Mouse (Mus musculus) T-cell, adult 2 months (primary cell): ENCODE measurements around the gene Lrrc51.
"Not testable (repeated sequence)": the region's sequence is repeated elsewhere in the genome, so short reads cannot be mapped to it uniquely, and the experiment has no call there.

ENCODE experiments used
- DNase-seq: peaks from one replicate; pipeline ENCODE4 v3.0.0; 2022; ENCODE audit warnings: low spot score

The Lrrc51 gene

DNA sequence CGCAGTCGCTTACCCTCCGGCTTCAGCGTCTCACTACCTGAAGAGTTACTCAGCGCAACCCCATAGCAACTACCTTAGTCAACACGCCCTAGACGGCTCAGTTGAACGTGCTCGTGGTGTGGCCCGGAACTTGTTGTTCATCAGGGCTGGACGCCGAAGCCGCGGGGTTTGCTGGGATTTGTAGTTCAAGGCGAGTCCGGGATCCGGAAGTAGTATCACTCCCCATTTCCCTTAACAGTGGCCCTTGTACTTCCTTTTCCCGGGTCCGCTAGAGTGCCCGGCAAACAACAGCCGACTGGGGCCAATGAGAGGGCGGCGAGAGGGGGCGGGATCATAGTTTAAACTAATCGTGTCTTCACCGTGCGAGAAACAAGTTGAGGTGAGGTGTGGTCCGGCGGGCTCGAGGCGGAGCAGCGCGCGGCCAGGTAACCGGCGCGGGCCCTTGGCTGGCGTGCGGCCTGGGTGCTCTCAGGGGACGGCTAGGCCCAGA is at the start of gene Lrrc51, which contains the start of gene Numa1:
TSS of gene Lrrc51 (minus strand) at position 145 of the 490 bp plus-strand sequence.
TSS of gene Numa1 (plus strand) at position 361 of the 490 bp plus-strand sequence.
- peak; percentile 96 for DNase-seq

DNA sequence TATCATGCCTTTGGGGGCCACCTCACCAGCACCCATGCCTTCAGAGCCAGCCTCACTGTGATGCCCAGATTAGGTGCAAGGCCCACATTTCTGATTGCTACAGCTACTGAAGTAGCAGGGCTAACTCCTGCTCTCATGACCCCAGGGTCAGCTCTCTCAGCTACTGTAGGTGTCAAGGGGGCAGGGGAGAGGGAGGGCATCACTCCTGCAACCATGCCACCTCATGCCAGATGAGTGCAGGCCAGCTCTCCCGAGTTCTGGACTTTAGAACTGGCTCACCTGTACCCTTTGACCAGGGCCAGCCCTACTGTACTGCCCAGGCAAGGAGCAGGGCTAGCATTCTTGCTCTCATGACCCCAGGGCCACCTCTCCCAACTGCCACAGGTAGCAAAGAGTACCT is 49.0 kb upstream of the Lrrc51 start:
- no peak for DNase-seq

DNA sequence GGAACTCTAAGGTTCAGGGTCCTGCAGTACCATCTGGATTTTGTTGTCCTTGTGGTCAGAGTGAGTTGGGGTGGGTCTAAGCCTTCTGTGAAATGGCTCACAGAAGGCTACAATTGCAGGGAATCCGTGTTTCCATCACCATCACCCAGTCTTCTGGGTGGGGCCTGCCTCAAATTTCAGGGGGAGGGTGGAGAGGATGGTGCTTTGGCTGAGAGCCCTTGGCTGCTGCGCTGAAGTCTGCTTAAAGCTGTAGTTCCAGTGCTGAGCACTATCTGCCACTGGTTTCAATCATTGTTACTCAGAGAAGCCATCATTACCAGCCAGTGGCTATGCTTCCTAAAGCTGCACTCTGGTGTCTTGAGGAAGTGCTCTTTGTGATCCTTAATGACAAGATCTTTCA is 40.8 kb upstream of the Lrrc51 start:
- DNase-seq, result no peak

DNA sequence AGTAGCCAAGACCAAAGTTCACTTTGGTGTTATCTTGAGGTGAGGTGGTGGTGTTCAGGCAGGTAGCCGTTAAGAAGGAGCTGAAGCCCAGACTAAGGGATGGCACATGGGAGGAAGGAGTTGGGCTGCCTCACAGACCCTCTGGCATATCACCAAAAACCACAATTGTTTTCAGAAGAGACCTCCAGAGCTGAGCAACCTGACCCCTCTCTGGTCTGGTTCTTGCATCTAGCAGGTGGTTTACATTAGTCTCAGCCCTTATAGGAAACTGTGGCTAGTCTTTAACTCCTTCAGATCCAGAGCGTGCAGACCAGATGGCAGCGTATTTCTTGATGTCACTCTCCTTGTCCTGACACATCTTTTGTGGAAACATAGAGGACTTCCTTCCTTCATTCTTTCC is 40.0 kb upstream of the Lrrc51 start:
- DNase-seq, result no peak

DNA sequence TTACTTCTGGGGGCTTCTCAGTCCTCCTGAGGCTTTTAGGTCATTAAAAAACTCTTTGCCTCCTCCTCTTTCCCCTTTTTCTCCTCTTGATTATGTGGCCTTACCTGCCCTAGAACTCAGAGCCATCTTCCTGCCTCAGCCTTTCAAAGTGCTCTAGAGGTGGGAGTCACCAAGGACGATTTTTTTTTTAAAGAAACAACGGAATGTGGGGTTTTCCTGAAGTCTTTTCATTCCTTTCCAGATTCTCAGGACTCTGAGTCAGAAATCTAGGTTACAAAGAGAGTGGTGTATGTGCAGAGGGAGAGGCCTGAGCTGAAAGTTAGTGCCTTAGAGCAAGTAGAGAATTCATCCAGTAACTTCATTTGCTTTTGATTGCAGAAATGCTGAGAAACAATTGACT is 38.0 kb upstream of the Lrrc51 start:
- no peak for DNase-seq

DNA sequence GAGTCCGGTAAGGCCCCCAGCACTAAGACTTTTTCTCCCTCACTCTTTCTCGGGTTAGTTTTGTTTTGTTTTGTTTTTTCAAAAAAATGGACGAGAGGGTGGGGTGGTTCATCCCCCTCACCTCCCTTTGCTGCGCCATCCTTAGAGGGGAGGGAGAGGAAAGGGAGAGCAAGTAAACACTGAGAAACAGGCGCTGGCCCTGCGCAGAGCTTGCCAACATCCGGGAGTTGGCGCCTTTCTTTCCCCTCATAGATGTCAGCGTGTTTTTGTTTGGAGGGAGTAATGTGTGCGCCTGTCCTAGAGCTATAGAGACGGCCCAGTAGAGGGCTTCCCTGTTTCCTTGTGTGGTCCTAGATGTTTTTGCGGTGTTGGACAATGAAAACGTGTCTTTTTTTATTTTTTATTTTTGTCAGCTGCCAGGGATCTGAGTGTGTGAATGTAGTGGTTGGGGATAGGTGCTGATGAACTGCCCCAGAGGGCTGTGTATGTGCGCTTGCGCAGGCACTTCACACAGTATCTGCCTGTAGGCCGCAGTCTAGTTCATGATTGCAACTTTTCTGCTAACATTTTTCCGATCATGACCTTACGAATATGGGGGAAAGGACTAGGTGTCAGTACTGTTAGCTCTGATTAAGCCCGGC is 37.2 kb upstream of the Lrrc51 start:
- peak; percentile 85 for DNase-seq

DNA sequence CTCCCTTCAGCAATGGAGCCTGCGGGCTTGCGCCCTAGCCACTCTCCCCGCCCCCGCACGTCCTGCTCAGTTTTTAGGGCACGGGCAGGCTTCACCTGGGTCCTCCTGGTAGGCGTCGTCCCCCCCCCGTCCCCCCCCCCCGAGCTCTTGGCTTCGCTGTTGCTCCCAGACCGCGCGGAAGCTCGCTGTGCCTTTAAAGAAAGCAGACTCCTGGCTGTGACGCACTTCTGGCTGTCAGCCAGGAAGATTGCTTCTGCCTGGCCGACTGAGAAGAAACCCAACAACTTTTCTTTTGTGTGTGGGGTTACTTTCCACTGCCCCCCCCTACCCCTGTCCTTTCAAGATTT is 36.7 kb upstream of the Lrrc51 start:
- DNase-seq, result peak; percentile 91

DNA sequence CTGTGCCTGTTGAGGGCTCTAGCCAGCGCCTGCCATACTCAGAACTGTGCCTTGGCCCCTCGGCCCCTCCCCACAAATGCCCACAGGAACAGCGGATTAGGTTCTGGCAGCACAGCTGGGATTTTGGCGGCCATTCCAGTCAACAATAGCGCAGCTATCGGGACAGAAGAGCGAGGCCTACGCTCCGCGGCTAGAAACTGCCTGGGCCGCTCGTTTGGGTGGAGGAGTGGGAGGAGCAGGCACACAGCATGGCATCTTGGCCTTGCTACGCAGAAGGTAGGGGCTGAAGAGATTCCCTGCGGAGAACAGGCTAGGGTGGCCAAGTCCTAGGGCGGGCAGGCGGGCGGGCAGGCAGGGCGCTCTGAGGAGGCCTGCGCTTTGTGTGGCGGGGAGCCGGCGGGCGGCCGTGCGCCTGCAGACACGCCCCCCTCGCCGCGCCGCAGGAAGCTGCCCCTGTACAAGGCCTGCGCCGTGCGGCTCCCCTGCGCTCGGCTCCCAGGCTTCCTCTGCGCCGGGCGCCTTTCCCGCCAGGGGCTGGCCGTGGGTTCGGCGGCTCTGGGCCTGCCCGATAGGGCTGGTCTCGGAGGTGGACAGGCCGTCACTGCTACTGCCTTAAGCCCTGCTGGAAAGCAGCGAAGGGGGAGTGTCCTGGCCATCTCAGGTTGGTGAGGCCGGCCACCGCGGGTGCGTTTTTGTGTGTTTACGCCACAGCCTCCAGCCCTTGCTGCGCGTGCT is 36.2 kb upstream of the Lrrc51 start:
- DNase-seq, result peak; percentile 85

DNA sequence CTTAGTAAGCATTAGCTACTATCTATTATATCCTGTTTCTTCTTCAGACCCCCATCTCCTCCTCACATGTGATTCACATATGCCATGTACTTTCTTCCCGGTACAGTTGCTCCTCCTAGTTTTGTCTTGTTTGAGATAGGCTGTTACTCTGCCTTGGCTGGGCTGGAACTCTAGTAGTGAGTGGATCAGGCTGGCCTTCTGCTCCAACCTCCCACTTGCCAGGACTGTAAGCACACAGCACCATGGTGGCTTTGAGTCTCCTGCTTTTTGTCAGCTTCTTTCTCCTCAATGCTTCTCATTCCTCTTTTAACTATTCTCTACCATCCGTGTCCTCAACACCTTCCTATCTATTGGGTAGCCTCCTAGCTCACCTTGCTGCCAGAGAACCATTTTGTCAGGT is 35.1 kb upstream of the Lrrc51 start:
- no peak for DNase-seq

DNA sequence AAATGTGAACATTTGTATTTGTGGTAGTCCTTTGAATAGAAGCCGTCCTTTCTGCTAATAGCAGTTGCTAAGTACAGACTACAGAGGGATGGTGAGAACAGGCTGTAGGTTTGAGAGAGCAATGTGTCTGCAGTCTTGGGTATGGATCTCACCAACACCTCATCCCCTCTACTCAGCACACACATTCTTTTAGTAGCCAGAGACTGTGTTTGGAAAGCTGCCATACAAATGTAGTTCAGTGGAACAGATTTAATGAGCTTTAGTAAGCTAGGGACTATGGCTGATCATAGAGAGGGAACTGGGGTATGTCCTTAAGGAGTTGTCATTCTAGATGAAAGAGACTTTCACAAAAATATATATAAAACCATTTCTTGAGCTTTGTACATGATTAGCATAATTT is 33.6 kb upstream of the Lrrc51 start:
- DNase-seq, result no peak

DNA sequence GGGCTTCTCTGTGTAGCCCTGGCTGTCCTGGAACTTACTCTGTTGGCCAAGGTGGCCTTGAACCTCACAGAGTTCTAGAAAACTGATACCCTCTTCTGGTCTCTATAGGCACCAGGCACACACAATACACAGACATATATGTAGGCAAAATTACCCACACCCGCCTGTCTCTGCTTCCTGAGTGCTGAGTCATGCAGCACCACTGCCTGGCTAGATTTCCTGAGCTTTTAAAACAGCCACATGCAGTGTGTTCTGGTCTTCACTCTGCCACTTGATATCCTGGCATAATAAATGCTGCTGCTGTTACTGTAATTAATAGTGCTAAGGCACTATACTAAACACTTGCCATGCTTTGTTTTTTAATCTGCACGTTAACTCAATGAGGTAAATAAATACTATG is 31.9 kb upstream of the Lrrc51 start:
- no peak for DNase-seq

DNA sequence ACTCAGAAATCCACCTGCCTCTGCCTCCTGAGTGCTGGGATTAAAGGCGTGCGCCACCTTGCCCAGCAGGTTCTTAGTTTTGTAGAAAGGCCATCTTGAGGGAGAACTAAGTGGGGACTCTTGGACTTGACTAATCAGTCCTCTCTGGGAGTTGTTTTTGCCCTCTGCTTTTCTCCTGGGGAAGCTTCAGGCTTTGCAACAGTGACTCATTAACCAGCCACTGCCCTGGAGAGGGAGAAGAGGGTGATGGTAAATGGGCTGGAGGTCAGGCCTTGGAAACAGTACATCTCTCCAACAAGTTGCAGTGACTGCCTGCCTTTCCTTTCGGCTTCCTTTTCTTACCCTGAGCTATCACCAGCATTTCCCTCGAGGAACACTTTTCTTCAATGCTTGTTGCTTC is 30.9 kb upstream of the Lrrc51 start:
- DNase-seq, result no peak

DNA sequence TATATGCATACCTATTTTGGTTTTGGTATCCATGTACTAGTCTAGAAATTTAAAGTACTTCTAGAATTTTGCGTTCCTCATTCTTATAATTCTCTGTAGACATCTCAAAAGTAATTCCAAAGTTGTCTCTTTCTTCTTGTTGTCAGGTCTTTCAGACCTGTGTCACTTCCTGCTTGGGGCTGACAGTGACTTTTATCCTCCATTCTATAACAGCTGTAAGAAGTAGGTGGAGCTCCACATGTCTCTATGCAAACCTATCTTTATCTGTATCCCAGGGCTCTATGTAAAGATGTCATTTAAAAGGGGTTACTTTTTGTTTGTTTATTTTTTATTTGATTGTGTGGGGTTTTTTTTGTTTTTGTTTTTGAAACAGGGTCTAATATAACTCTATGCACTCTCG is 29.9 kb upstream of the Lrrc51 start:
- no peak for DNase-seq

DNA sequence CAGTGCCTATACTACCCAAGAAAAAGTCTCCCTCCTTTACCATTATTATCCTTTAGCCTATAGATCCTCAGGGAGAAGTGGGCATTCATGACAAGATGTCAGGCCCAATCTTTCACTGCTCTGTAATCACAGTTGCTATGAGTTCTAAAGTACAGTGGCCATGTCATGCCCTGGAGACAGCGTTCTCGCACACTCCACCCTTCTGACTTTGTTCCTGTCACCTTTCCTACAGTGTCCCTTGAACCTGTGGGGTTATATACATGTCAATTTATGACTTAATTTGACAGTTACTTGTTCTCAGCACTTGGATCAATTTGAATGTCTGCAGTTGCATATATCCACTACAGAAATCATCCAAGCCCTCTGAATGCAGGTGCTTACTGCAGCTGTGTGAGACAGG is 29.1 kb upstream of the Lrrc51 start:
- DNase-seq, result no peak

DNA sequence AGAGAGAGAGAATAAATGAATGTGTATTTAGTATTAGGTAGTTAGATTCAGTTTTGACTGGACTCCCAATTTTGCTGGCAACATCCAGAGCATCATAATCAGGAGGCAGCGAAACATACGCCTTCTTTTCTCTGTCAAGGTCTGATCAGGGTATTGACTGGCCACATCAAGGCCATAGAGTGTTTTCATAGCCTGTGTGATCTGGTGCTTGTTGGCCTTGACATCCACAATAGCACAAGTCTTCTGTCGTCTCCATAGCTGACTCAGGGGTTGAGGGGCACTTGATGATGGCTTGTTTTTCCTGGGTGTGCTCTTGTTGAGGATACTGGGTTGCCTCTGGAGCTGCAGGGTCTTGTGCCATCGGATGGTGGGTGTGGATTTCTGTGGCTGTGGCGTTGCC is 23.2 kb upstream of the Lrrc51 start:
- no peak for DNase-seq

DNA sequence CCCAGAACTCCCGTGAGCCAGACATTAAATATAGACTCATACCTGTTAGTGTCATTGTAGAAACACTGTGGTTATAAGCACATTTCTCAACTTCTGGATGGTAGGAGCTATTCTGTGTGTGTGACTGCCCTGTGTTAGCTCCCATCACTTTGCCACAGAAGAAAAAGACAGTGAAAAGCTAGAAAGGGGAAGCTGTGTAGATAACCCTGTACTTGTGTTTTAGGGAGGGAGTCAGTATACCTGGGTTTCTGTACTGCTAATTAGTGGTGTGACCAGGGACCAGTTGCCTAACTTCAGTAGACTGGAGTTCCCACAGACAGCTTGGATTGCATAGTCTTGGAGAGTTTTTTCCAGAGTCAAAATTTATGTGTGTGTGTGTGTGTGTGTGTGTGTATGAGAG is 22.8 kb upstream of the Lrrc51 start:
- no peak for DNase-seq

DNA sequence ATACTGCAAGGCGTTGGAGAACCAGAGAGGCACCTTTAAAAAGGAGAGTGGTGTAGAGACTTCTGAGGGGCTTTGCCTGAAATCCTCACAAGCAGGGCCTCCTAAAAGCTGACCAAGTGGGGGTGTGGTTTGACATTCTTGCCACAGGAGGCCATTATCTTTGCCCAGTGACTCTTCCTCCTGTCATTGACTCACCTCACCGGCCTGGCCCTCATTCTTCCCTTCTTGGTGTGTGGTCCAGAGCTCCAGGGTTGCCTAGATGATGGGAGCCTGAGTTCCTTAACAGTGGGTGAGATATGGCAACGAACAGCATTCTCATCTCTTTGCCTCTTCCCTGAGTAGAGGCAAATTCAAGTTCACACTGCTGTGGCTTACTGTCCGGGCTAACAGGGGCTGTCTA is 22.2 kb upstream of the Lrrc51 start:
- DNase-seq, result no peak

DNA sequence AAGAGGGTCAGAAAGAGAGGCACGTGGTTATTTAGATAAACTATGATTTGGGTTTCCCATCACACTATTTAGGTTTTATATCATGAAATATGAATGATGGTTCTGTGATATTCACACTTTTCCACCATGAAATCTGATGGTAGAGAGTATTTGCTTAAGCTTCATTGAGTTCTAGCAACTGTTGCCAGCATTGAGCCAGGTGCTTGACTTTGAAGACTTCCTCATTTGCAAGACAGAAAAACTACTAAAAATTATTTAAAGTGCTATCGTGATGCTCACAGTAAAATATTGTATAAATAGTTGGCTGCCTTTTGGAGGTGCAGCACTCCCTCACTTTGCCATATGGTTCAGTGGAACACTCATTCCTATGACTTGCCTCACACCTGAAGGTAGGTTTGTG is 21.6 kb upstream of the Lrrc51 start:
- no peak for DNase-seq

DNA sequence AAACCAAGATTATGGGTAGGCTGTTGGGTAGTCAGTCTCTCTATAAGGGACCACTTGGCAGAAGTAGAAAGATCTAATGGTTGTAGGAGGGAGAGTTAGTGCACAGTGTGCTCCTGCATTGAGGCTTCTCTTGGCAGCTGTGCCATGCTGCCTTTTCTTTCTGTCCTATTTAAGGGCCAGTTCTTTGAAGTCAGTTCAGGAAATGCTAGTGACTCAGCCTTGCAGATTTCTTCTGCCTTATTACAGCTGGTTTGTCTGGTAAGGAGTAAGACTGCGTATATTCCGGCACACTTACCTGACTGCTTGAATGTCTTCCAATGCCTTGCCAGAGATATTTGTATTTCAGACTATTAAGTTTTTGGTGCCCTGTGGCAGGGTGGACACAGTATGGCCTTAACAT is 20.5 kb upstream of the Lrrc51 start:
- no peak for DNase-seq

DNA sequence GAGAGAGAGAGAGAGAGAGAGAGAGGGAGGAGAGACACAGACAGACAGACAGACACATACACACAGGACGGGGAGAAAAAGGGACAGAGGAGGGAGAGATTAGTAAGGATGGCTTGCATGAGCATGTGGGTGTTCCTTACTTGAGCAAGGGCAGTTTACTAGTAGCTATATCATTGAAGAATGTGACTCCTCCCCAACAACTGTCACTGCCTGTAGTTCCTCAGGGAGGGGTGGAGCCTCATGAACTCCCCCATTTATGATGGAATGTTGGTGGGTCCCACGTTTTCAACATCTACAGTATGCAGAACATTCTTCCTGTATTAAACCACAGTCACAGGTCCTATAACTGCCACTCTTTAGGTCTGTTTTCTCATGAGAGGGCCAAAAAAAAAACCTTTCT is 18.4 kb upstream of the Lrrc51 start:
- DNase-seq, result no peak

DNA sequence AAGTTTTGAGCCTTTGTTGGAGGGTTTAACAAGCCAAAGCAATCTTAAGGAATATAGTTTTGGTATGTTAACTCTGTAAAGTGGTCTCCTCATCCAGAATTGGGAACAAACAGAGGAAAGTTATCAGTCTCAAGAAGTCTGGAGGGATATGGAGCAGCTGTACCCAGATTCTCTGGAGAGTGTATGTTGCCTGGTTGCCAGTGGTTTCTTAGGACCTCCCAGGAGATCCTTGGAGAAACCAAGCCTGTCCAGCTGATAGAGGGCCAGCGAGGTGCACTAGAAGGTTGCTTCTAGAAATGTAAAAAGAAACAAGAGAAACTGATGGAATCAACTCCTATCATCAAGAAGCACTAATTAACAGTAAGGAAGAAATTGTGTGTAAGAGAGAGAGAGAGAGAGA is 18.0 kb upstream of the Lrrc51 start:
- DNase-seq, result no peak

DNA sequence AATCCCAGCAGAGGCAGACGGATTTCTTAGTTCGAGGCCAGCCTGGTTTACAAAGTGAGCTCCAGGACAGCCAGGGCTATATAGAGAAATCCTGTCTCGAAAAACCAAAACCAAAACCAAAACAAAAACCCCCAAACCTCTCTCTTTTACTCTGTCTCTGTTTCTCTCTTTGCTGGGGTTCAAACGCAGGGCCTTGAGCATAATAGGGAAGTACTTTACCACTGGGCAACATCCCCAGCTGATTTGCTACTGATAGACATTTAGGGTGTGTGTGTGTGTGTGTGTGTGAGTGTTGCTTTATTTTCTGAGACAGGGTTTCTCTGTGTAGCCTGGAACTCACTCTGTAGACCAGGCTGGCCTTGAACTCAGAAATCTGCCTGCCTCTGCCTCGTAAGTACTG is 15.3 kb upstream of the Lrrc51 start:
- not testable (repeated sequence) for DNase-seq

DNA sequence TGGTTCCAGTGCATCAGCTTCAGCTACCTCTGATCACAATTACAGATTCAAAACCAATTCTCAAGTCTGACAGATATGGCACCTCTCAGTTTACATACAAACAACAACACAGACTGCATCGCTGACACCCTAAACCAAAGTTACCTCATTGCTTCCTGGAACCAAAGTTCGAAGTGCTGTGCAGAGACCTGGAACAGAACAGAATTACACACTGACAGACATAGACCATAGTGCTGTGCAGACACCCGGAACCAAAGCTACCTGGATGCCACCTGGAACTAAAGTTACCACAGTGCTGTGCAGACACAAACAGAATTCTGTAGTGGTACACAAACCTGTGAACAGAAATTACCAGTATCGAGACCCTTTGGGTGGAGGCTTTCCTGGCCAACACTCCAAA is 6.1 kb upstream of the Lrrc51 start:
- no peak for DNase-seq

DNA sequence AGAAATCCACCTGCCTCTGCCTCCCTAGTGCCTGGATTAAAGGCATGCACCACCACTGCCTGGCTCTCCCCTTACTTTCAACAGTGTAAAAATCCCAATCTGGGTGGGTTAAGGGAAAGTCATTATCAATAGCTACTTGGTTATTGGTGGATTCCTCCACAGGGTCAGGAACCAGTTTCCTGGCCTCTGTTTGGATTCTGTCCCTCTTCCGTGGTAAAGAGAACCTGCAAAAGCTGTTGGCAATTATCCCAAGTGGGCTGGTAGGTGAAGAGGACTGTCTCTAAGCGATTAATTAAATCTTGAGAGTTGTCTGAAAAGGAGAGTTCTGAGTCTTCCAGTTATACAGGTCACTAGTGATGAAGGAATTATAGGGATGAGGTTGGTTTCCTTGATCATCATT is 4.7 kb upstream of the Lrrc51 start:
- DNase-seq, result no peak
